Mouse (Mus musculus) fat pad, adult 2 months (tissue): Measurements from ENCODE around the gene Kif26b.

Experiments used
- DNase-seq: peaks from one replicate; pipeline ENCODE4 v3.0.0-alpha.2; 2011; ENCODE audit warnings: low read depth, low spot score; ENCODE audit errors: extremely low read depth

The Kif26b gene

DNA sequence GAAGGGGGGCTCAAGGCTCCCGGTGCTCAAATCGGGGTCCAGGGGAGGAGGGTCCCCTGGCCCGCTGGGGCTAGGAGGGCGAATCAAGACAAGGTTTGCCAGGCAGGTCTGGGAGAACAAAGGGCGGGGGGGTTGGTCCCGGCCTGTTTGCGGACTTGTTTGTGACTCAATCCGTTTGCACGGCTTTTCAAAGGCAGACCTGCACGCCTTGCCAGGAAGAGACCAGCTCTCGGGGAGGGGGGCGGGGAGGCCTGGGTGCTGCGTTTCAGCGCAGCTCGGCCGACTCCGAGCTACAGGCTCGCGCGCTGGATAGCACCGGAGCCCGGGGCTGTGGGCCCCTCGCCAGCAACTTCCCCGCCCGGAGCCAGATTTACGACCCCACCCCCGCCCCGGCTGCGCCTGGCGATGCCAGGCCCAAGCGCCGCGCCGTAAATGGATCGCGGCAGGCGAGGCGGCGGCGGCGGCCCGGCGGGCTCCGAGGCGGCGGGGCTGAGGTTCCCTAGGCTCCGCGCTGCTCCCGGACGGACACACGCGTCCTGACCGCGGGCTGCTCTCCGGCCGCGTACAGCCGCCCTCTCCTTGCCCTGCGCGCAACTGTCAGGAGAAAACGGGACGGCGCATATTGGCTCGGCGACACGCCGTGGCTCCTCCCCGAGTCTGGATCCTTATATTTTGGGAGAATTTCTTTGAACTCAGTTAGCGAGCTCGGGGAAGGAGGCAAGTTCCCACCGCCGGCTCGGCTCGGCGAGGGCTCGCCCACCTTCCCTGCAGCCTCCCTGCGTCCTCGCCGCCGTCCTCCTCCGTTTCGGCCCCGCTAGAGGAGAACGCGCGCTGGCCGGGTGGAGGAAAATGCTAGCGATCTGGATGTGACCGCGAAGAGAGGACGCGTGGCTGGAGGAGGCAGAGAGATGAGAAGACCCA, at the start of gene Kif26b:
Gene Kif26b (plus strand): TSS at position 695 of the 921 bp plus-strand sequence.
- DNase-seq, result no peak

DNA sequence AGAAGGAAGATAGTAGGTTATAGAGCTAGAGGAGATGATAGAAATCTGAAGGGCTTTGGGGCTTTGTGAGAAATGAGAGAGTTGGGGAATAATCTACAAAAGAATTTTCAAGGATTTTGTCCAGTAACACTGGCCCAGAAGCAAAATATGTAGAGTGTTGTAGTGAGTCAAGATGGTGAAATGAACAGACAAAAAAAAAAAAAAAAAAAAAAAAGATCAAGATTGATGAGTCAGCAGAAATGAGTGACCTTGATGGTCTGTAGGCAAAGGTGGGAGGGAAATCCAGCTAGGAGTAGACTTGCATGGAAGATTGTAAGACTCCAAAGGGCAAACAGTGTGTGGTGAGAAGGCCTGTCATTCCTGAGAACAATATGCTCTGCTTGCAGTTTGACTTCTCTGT, 45.1 kb upstream of the Kif26b start:
- DNase-seq, result no peak

DNA sequence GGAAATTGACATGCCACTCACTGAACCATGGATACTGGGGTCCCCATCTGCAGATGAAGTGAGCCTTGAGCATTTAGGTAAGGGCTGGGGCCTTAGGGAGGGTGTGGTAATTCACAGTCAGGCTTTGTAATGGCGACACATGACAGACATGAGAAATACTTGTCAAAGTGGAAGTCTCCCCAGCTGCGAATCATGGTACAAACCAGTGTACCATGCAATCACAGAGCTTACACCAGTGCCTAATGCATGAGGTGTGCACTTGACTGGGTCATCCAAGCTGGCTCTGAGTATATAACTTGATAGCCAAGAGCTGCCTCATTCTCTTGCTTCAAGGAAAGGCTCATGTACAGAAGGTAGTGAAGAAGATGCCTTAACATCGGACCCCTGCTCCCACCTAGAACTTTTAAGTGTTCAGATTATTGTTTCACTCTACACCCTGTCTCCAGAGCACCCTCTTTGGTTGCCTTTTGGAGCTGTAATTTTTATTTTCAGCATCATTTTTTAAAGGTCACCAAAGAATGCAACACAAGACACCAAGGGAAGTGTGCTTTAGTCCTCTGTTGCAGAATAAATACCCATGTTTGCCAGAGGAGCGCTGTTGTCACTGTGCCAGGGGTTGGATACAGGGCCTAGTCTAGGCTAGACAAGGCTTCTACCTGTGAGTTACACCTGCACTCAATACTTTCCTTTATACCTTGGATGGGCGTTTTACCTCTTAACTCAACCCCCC, 43.6 kb upstream of the Kif26b start:
- DNase-seq, result no peak

DNA sequence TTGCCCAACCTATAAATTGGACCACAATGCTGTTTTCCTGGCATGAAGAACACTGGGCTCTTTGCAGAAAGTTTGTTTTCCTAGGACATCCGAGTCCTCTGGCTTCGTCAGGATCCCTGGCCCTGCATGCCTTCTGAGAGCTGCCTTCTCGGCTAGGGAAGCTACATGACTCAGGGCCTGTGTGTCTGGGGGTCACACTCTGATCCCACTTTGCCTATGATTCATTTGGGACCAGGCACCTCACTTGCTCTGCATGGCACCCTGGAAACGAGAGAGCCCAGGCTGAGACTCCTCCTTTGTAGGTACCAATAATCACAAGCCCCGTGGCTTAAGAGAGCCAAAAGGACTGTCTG, 43.1 kb upstream of the Kif26b start:
- DNase-seq, result no peak

DNA sequence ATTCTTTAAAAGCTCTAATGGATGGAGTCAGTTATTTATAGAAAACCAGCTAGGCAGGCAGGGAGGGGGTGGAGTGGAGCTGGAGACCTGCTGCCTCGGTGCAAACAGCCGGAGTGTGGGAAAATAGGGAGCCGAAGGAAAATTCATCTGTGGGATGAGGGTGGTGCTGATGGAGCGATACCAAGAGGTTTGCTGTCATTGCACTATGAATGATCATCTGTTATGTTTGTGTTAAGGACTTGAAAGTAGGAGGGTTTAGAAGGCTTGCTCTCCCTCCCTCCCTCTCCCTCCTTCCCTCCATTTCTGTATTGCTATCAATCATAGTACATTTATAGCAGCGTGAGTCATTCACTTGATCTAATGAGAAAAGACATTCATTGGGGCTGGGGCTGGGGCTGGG, 42.1 kb upstream of the Kif26b start:
- no peak for DNase-seq

DNA sequence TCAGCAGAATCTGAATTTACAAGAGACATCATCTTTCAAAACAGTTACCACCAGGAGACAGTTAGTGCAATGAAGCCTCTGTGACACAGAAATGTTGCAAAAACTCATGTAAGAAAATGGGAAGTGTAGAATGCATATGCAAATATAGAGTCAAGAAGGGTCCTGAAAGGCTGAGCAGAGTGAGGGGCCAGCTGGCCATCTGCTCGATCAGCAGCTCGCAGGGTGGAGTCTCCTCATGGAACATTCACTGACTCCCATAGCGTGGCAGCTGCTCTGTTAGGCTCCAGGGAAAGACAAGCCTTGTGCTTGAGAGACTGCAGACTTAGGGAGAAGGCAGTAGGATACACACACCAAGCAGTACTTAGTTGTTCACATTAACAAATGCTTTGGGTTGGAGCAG, 39.8 kb upstream of the Kif26b start:
- no peak for DNase-seq

DNA sequence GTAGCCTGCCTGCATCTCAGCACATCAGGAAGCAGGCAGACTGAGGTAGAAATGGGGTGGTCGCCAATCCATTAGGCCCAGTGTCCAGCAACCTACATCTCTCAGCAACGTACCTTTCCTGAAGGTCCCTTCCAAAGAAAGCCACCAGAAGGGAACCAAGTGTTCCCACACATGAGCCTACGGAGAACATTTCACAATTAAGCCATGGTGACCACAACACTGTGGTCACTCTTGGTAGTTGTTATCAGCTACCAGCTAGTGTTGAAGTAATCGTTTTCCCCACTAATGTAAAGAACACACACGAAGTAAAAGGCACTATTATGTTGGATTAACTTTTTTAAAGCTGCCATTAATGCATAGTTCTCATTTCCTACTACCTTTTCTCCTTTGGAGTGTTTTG, 37.2 kb upstream of the Kif26b start:
- DNase-seq, result no peak

DNA sequence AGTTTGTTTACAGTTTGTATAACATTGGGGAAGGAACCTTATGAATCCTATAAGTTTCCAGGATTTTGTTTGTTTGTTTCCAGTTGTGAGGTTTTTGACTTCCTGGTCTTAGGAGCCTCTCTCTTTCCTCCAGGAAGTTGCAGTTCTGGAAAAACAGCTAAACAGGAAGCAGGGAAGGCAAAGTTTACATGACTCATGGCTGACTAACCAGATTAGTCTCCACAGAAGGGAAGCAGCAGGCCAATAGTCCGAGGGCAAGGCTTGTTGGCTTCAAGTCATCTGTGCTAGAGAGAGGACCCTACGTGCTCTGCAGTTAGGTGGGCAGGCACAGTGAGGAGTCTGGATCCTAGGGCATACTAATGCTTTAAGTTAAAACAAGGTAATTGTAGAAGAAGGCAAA, 36.4 kb upstream of the Kif26b start:
- DNase-seq, result no peak

DNA sequence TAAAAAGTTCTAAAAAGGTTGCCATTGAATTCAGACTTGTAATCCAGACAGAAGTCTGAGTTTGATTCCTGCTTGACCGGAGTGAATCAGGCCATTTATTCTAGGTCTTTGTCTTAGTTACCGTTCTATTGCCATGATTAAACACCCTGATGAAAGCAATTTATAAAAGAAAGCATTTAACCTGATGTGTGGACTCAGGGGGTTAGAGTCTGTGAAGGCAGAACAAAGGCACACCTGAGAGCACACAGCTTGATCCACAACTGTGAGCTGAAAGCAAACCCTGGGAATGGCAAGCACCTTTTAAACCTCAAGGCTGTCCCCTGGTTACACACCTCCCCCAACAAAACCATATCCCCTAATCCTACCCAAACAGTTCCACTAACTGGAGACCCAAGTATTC, 32.7 kb upstream of the Kif26b start:
- DNase-seq, result no peak

DNA sequence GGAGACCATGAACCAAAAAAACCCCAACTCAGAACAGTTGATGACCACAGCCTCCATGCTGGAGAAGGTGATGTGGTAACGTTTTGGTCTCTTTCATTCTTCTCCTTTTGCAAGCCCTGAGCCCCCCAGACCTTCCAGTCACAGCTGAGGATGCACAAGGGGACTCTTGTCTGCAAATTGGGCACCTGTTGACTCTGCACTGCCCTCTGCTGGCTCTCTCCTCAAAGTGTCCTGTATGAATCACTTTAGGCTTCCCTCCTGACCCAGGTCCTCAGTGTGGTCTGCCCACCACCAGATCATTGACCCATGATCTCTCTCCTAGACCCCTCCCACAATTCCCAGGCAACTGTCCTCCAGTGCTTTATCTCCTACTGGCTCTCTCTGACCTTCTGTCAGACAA, 32.1 kb upstream of the Kif26b start:
- no peak for DNase-seq

DNA sequence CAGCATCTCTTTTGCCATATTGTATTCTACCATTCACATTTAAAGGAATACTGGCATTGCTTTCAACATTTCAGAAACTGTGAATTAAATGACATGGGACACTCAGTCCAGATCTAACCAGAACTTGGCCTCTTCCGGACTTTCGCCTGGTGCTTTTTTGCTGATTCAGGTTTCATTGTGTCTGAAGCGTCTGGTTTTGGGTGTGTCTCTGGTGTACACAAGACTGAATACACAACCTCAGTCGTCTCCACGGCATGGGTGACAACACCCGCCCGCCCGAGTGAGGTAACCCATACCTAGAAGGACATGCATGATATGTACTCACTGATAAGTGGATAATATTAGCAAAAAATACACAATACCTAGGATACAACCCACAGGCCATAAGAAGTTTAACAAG, 22.0 kb upstream of the Kif26b start:
- no peak for DNase-seq

DNA sequence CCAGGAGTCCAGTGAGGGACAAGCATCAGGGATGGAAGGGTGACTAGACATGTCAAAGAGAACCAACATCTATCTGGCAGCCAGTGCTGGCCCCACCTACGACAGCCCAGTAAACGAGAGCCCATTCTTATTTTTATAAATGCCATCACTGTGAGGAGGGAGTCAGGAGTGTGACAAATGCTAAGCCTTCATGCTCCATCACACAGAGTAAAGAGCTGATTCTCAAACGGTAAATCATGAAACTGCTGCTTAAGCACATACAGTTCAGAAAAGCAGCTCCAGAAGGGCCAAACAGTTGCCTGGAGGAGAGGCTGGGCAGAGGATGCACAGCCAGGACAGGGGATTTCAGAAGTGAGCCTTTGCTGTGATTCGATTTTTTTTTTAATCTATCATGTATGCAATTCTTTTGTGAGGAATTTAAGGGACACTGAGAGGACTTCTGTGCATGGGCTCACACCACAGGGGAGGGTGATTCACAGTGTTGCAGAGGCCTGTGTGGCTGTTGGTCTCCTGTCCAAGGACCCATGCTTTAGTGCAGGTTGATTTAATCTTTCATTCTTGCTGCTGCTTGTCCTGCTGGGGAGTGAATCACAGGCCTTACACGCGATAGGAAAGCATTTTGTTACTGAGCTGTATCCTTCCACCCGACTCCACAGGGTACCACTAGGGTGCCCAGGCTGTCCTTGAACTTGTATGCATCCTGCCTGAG, 16.4 kb upstream of the Kif26b start:
- DNase-seq, result no peak

DNA sequence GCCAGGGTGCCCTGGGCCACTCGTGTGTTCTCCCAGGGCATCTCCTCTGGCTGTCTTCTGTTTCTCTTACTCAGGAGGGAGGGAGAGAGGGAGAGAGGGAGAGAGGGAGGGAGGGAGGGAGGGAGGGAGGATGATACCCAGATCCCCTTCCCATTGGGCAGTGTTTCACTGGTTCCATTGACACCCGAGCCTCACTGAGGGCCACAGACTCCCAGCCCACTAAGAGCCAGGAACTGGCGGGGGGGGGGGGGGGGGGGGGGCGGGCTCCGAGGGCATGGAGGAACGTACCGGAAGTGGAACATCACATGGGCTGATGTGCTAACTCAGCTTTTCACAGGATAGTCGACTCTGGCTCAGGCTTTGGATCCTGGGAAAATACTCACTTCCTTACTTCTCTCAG, 15.0 kb upstream of the Kif26b start:
- no peak for DNase-seq

DNA sequence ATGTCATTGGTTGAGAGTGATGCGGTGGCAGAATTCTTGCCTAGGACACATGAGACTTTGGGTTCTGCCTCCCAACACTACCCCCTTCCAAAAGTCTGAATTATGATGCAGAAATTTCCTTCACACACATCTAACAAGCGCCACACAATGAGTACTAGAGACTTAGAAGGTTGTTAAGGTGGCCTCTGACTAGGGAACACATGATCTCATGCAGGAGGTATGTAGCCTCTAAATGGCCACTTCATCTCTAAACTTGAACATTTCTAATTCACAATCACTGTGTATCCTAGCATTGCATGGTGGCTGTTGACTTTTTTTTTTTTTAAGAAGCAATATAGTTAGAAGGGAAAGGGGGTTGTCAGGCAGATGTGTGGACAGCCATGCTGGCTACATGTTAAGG, 13.1 kb upstream of the Kif26b start:
- no peak for DNase-seq

DNA sequence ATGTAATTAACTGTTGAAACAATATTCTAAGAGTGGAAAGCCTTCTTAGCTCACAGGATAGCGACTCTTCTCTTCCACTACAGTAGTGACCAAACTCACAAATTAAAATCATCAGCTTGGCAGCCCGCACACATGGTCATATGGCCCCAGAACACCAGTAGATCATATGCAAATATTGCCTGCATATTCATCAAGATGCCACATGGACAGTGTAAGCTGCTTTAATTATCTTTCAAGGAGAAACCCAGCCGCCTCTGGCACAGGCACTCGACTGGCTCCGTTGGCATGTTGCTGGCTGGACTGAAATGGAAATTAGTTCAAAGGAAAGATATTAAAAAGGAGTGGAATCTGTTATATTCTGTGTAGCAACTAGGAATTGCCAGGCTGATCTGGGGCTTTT, 6.5 kb upstream of the Kif26b start:
- DNase-seq, result no peak

DNA sequence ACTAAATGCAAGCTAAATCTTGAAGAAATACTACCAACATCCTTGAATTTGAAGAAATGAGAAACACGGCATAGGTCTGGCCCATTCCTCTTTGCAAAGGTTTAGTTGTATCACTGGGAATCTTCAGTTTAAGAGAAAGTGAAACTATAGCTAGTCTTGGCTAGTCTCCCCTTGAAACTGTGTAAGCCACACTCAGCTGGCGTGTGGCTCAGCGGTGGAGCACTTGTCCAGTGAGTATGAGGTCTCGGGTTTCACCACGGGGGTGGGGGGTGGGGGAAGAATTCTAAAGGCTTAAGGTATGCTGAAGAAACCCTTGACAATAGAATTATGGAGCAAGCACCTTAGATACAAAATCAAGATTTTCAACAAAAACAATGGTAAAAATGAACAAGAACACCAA, 5.8 kb upstream of the Kif26b start:
- no peak for DNase-seq

DNA sequence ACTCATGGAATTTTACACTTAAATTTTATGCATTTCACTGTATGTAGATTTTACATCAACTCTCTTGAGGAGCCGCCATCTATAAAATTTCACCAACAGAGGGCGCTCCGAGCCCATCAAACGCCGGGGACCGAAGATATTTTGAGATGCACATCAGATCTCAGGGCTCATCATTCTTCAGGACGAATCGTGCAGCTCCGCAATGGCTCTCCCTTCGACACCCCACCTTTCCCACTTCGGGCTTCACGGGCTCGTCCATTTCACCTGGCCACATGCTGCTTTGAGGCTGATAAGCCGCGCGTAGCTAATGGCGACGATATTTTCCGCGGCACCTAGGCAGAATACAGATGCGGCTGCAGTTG, 1.8 kb upstream of the Kif26b start:
- no peak for DNase-seq

DNA sequence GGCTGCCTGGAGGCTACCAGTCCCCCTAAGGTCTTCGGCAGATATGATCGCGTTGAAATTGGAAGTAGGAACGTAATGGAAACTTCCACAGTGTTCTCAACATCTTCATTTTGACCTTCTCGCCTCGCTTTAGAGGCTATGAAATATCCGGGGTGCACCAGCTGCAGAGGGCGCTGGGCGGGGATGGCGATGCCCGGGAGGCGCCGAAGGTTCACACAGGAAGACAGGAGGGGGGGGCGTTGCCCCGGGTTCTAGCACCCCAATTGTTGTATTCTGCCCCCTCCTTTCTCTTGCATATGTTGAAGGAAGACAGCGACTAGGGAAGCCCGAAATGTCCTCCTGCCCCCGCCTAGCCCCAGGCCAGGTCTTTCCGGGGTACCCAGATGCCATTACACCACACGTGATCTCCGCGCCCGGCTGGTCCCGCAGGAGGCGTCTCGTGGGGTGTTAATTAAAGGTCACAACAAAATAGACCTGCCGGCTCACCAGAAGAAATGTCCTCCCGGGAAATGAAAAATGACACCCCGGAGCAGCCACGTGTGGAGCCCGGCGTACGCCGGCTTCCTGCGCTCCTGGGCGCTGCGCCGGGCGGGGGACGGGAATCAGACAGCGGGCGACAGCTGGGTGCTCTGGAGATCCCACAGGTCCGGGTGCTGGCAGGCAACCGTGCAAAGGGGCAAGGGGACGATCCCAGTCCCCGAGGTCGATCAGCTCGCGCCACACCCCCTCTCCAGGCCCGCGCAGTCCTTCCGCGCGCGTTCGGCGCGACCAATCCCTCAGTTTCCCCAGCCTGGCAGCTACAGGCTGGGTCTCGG, 1.2 kb upstream of the Kif26b start:
- no peak for DNase-seq

DNA sequence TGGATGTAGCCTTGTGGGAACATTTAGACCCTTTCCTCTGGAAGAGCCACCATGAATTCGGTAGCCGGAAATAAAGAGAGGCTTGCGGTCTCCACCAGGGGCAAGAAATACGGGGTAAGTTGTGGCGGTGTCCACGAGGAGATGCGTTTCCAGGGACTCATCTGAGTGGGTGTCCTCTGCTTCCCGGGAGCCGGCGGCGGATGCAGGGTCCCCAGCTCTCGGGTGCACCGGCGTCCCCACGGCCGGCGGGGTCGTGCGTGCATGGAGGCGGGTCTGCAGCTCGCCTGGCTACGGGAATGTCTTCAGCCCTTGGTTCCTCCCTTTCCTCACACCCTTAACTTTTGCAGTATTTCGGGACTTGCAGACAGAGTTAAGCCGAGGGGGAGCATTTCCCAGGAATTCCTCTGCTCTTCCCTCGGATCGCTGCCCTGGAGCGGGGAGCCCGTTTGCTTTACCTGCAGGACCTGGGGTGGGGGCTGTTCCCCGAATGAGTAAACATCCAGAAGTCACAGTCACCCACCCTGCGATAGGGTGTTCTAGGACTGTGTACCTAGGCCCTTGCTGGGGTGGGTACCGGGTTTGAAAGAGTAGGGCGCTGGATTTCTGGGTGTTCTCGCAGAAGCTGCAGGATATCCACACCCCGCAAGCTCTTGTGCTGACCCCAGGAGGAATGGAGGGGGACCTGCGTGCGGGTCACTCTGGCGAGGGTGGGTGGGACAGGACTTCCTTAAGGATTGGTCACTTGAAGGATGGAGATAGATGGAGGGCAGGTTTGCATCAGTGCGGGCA, 781 bp downstream of the Kif26b start:
- no peak for DNase-seq

DNA sequence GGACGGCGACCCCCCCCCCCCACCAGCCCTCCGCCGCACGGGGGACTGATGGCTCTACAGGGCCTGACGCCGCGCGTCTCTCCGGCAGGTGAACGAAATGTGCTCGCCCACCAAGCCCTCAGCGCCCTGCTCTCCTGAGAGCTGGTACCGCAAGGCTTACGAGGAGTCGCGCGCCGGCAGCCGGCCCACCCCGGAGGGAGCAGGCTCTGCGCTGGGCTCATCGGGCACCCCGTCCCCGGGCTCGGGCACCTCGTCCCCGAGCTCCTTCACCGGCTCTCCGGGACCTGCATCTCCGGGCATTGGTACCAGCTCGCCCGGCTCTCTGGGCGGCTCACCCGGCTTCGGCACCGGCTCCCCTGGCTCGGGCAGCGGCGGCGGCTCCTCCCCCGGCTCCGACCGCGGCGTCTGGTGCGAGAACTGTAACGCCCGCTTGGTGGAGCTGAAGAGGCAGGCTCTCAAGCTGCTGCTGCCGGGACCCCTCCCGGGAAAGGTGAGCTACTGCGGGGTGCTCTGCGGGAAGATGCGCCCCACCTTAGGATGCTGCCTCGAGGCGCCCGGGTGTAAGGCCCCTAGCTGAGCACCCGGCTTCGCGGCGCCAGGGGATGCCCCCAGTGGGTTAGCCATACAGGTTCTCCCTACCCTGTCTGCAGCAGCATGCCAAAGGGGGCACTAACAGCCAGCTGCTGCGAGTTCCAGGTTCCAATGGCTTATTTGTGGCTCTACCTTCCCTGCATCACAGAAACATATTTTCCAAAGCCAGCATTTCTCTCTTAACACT, 1.6 kb downstream of the Kif26b start:
- no peak for DNase-seq
